Mouse (Mus musculus) frontal cortex, postnatal 10 days (tissue): ENCODE measurements around the gene Slc45a2.

Source experiments
- DNase-seq, 2 experiments: peaks; one replicate each; pipeline ENCODE4 v3.0.0; 2022; ENCODE audit warnings: low spot score in 2 of 2, mixed read lengths in 1 of 2

Slc45a2 gene

DNA sequence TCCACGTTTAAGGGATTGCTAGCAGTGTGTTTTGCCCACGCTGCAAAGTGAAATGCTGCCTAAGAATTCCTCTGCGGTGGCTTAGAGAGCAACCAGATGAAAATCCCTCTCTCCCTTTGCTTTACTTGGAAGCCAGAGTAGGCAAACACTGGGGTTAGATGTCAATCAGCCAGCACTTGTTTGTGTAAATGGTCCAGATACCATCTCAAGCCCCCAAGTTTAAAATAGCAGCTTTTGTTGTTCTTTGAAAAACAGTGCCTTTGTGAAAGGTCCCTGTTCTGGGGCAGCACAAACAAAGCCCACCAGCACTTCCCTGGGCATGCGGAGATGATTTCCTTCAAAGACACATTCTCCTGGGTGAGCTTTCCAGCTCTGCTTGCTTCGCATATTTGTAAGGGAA lies 65.8 kb downstream of the Slc45a2 start:
- no peak for DNase-seq

DNA sequence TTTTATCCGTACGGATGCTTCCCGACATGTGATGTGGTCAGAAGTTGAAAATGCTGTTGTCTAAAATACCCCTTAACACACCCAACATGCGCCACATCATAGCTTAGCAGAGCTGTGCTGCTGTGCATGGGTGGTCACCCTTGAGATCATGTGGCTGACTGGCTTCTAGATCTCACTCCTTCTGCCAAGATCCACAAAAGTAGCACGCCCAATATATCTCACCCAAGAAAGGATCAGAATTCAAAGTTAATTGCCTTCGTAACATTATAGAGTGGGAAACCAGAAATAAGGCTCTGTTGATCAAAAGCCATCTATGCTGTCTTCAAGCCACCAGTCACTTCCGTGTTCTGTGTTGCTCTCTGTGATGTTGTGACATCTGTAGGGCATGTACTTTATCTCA lies 67.4 kb downstream of the Slc45a2 start:
- no peak for DNase-seq

DNA sequence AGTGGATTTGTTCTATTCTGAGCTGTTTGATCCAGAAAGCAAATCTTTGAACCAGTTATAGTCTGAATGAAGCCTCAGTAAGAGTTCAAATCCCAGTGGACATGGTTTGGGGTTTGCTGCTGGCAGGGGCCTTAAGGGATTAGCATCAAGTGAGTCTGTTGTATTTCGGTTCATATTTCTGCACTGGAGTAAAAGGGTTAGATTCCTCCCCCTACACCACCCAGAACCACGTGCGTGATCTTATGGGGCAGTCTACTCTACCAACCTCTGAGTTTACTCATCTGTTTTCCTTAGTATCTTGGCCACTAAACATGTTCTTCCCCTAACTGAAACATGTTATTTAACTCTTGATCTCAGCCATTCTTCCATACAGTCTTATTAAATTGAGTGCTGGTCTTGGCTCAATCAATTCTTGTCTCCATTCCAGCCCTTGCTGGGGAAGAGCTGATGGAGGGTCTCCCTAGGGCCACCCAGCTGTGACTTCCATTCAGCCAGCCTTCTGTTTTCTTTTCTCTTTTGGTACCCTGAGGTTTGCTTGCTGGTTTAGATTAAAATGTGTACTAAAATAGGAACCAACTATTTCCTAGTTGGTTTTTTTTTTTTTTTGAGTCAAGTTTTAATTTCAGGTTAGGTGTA lies 75.3 kb downstream of the Slc45a2 start:
- DNase-seq = no peak
